25 mouse cellular contexts compared by ENCODE assay signal in genomic region chr4:104066901-104067300, GRCm38 (mm10).
"Had no signal": no experiment of that assay in that cellular context is flagged by ENCODE, and none has a peak within 500 bp of the region (broad histone marks: within the 10 kb centered on the region; RNA-seq: fewer than 3 reads in every experiment).

No protein-coding gene starts in this region.

- DNase-seq: gastrocnemius, postnatal 14 days; gastrocnemius, postnatal 36 days; heart, adult 11 months; heart, postnatal 14 days; heart, postnatal 36 days; kidney, adult 11 months; kidney, adult 2 months; kidney, adult 9 months; kidney, postnatal 25 days; layer of hippocampus, adult 9-11 months; layer of hippocampus, postnatal 36 days; left cerebral cortex, postnatal 4 days had no signal

- H3K9me3 ChIP-seq: heart, embryonic 13.5 days; heart, embryonic 15.5 days; hindbrain, embryonic 13.5 days; hindbrain, embryonic 15.5 days; limb, embryonic 13.5 days; limb, embryonic 15.5 days; liver, embryonic 12.5 days had no signal

- H3K27ac ChIP-seq: heart, adult 2 months; heart, embryonic 13.5 days; heart, embryonic 15.5 days; hindbrain, embryonic 13.5 days; hindbrain, embryonic 15.5 days; hindbrain, postnatal 0 days; kidney, postnatal 0 days; limb, embryonic 13.5 days; limb, embryonic 15.5 days; liver, embryonic 12.5 days; liver, embryonic 14.5 days had no signal

- H3K36me3 ChIP-seq: heart, embryonic 13.5 days; heart, embryonic 15.5 days; hindbrain, embryonic 13.5 days; hindbrain, embryonic 15.5 days; limb, embryonic 13.5 days; limb, embryonic 15.5 days; liver, embryonic 12.5 days had no signal

- H3K4me2 ChIP-seq: heart, embryonic 11.5 days; heart, embryonic 13.5 days; heart, embryonic 15.5 days; hindbrain, embryonic 13.5 days; hindbrain, embryonic 15.5 days; limb, embryonic 13.5 days; limb, embryonic 15.5 days; liver, embryonic 12.5 days had no signal

- H3K9ac ChIP-seq: heart, embryonic 13.5 days; heart, embryonic 15.5 days; hindbrain, embryonic 13.5 days; hindbrain, embryonic 15.5 days; limb, embryonic 13.5 days; limb, embryonic 15.5 days; liver, embryonic 12.5 days; liver, embryonic 14.5 days had no signal

- H3K4me3 ChIP-seq: heart, adult 2 months; heart, embryonic 13.5 days; heart, embryonic 15.5 days; hindbrain, embryonic 13.5 days; hindbrain, embryonic 15.5 days; limb, embryonic 13.5 days; limb, embryonic 15.5 days; liver, embryonic 12.5 days had no signal

- H3K27me3 ChIP-seq: heart, embryonic 15.5 days; hindbrain, embryonic 13.5 days; hindbrain, embryonic 15.5 days; limb, embryonic 13.5 days; limb, embryonic 15.5 days; liver, embryonic 12.5 days had no signal

- ATAC-seq: hindbrain, postnatal 0 days; intestine, embryonic 16.5 days; liver, embryonic 12.5 days had no signal

- H3K4me1 ChIP-seq: heart, embryonic 15.5 days; limb, embryonic 15.5 days; liver, embryonic 12.5 days had no signal
